Mouse (Mus musculus): ENCODE data around the gene Gm14819. TPM values are rescaled to one million over a fixed set of nuclear protein-coding genes. Genes with fewer than 3 reads are reported as not detected.
"Not testable (repeated sequence)": the region's sequence is repeated elsewhere in the genome, so short reads cannot be mapped to it uniquely, and the experiment has no call there.

Gene Gm14819
- polyA plus RNA-seq (2016; fragmentation: Nextera tagmentation; extraction: Ambion mirVana): not detected in 2 replicates

- not testable (repeated sequence) for H3K4me1 ChIP-seq; H3K27ac ChIP-seq; H3K4me3 ChIP-seq; H3K9ac ChIP-seq; H3K36me3 ChIP-seq; ATAC-seq (ENCODE audit: low FRiP score, low read depth); H3K27me3 ChIP-seq (replicated peaks); H3K9me3 ChIP-seq; H3K4me2 ChIP-seq (replicated peaks)
- WGBS: no CpG with 5 or more reads among the region's 6 CpGs
Observed at GRCm38 (mm10) chrX:35403883-35404282, at the start of gene Gm14819. TSS of gene Gm14819 (plus strand) at chrX:35404183.

Data from neural tube, embryonic 12.5 days (tissue).